Mouse (Mus musculus) myocyte (in vitro differentiated cells): ENCODE measurements around the gene Mlph.

Source experiments
- CEBPB ChIP-seq: IDR thresholded peaks from 2 replicates; pipeline ENCODE4 v1.6.1; 2011; ENCODE audit warnings: mild to moderate bottlenecking, moderate library complexity; ENCODE audit not compliant: poor library complexity, insufficient read depth, severe bottlenecking
- E2F4 ChIP-seq: IDR thresholded peaks from one replicate; pipeline ENCODE4 v1.6.1; 2011; ENCODE audit warnings: mild to moderate bottlenecking, control low read depth, moderate library complexity; ENCODE audit not compliant: insufficient read depth
- MAX ChIP-seq: IDR thresholded peaks from one replicate; pipeline ENCODE4 v1.6.1; 2011; ENCODE audit warnings: low read depth, mild to moderate bottlenecking, control low read depth
- MYOD1 ChIP-seq, 3 experiments: IDR thresholded peaks; one replicate each; pipeline ENCODE4 v1.6.1; 2011; ENCODE audit warnings: control low read depth in 2 of 3, low read depth in 2 of 3, mild to moderate bottlenecking in 2 of 3, moderate library complexity in 1 of 3; ENCODE audit not compliant: insufficient read length in 2 of 3, control insufficient read depth in 1 of 3
- MYOG ChIP-seq, 3 experiments: IDR thresholded peaks; one replicate each; pipeline ENCODE4 v1.6.1; 2011; ENCODE audit warnings: control low read depth in 2 of 3, low read depth in 2 of 3, mild to moderate bottlenecking in 2 of 3; ENCODE audit not compliant: insufficient read length in 2 of 3, control insufficient read depth in 1 of 3, insufficient read depth in 1 of 3
- POLR2A ChIP-seq: IDR thresholded peaks from one replicate; pipeline ENCODE4 v1.6.1; 2011; ENCODE audit warnings: low read depth, mild to moderate bottlenecking, control low read depth, moderate library complexity; ENCODE audit not compliant: insufficient read length
- TCF12 ChIP-seq: IDR thresholded peaks from one replicate; pipeline ENCODE4 v1.6.1; 2011; ENCODE audit warnings: mild to moderate bottlenecking, control low read depth; ENCODE audit not compliant: poor library complexity, insufficient read depth, severe bottlenecking
- USF1 ChIP-seq: IDR thresholded peaks from one replicate; pipeline ENCODE4 v1.6.1; 2011; ENCODE audit warnings: low read depth, mild to moderate bottlenecking, control low read depth, moderate library complexity

DNA sequence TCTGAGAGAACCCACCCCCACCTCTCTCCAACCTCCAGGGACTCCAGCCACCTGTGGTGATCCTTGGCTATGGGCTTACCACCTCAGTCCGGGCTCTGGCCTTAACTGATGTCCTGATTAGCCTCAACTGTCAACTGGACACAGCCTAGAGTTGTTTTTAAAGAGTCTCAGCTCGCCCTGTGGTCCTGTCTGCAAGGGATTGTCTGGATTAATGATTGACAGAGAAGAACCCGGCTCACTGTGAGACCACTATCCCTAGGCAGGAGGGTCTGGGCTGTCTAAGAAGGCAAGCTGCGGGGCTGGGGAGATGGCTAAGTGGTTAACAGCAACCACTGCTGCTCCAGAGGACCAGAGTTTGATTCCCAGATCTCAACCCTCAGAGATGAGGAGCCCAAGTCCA lies 47.6 kb downstream of the Mlph start:
- TF ChIP-seq E2F4 (no peak), POLR2A (no peak), USF1 (no peak), MAX (no peak), CEBPB (no peak), MYOG (IDR thresholded peaks at IDR 0.05; ENCODE audit: control insufficient read depth in 1 of 3, insufficient read depth in 1 of 3, insufficient read length in 2 of 3, low read depth in 2 of 3) (no peak), TCF12 (no peak), MYOD1 (IDR thresholded peaks at IDR 0.05; ENCODE audit: control insufficient read depth in 1 of 3, insufficient read length in 2 of 3, low read depth in 2 of 3) (no peak)
